In the genomic region with DNA sequence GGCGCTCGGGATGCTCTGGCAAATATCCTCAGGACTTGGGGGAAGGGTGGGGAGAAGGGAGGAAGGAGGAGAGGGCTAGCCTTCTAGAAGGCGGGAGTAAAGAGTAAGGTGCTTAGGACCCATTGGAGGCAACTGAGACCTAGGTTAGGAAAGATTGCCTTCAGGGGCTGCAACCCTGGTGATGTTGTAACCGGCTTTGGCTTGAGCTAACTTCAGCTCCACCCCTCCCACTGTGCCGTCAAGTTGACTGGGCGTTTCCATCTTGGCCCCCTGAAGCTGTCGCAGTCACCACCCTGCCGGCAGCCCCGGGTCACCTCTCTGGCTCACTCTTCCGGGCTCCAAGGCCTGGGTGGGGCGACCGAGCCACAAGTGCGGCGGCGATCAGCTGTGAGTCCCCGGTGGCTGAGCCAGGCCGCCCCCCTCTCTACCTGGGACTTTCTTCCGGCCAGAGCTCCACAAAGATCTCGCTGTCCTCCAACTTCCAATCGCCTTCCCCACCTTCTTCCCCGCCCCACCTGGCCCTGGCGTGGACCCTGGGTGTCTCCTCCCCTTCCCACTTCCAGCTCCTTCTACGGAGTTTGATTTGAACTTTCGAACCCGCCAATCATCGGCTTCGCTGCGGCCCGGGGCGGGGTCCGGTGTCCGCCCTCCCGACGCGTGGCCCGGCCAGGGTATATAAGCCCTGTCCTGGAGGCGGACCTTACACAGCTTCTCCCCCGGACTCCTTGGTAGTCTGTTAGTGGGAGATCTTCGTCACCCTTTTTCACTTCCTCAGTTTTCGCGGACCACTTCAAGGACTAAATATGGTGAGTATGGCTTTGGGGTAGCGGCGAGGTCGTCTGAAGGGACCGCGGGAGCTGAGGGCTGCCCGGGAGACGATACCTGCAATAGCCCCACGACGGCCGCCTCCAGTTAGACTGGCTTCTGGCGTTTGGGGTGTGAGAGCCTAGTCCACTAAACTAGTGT, we compare ENCODE assay signal across 8 mouse cellular contexts. TPM values are rescaled to one million over a fixed set of nuclear protein-coding genes. Genes with fewer than 3 reads are reported as not detected.
DNase-seq lines count a peak whose midpoint lies in the region; ATAC-seq and TF ChIP-seq lines count a peak whose summit lies in the region.

Gene Tuba1c, plus strand, starts transcription at position 273 of the 966 bp plus-strand sequence.

- in situ Hi-C loops in ES-E14 (cut with MboI; ENCODE audit: low sequenced_read_pairs in 2 of 2, unreplicated experiment in 2 of 2): no loop called here

- H3K36me3 ChIP-seq in ES-E14 (ENCODE audit: control insufficient read depth, insufficient read depth, low read length, poor library complexity, severe bottlenecking): peaks cover 14% of the 10 kb centered on the region
- H3K36me3 ChIP-seq in forebrain, postnatal 0 days (ENCODE audit: insufficient read depth): no peaks in the 10 kb centered on the region
- no peaks in the 10 kb centered on the region for H3K36me3 ChIP-seq in hindbrain, embryonic 13.5 days
- peaks cover 4% of the 10 kb centered on the region; the same call in 1 of the 2 replicates for H3K36me3 ChIP-seq in macrophage (ENCODE audit: inconsistent target)

- ATAC-seq in forebrain, postnatal 0 days: peak; percentile 55
- peak; percentile 68 for ATAC-seq in hindbrain, embryonic 13.5 days (ENCODE audit: low FRiP score)
- ATAC-seq in cerebellum, adult (ENCODE audit: insufficient number of reproducible peaks, low FRiP score, low TSS enrichment): no peak

- H3K4me2 ChIP-seq in forebrain, postnatal 0 days (ENCODE audit: low read depth): peak within 1 kb of the TSS; percentile 57
- peak within 1 kb of the TSS; percentile 70 for H3K4me2 ChIP-seq in hindbrain, embryonic 13.5 days

- no peaks in the 10 kb centered on the region; a peak in 1 of 4 replicates for H3K4me1 ChIP-seq in ES-E14 (ENCODE audit: control insufficient read depth in 2 of 2, insufficient read depth in 2 of 2, low read length in 2 of 2, poor library complexity in 1 of 2)
- peaks cover 23% of the 10 kb centered on the region for H3K4me1 ChIP-seq in bone marrow macrophage, adult 2 months (ENCODE audit: control insufficient read depth, insufficient read depth, low read length)
- H3K4me1 ChIP-seq in forebrain, postnatal 0 days (ENCODE audit: insufficient read depth): no peaks in the 10 kb centered on the region
- H3K4me1 ChIP-seq in hindbrain, embryonic 13.5 days (replicated peaks): peaks cover 27% of the 10 kb centered on the region

- H3K27ac ChIP-seq in ES-E14 (ENCODE audit: insufficient read depth, low read depth, low read length, poor library complexity, severe bottlenecking): peak within 1 kb of the TSS; percentile 96
- peak within 1 kb of the TSS; percentile 92 for H3K27ac ChIP-seq in bone marrow macrophage, adult 2 months (ENCODE audit: insufficient read depth, low read depth, low read length)
- no peak within 1 kb of the TSS for H3K27ac ChIP-seq in forebrain, postnatal 0 days (ENCODE audit: low read depth, low read length)
- H3K27ac ChIP-seq in hindbrain, embryonic 13.5 days: peak within 1 kb of the TSS; percentile 35; the same call in 1 of the 2 replicates
- H3K27ac ChIP-seq in macrophage: peak within 1 kb of the TSS; percentile 98

- 0 out of 2 replicates have a peak, but pooled peaks have one; percentile 10 for TF ChIP-seq POLR2A in bone marrow macrophage, adult 2 months (IDR thresholded peaks at IDR 0.05; ENCODE audit: borderline replicate concordance, low read depth, low read length)

- DNase-seq in ES-E14 (ENCODE audit: low read depth, low spot score): peak; percentile 97
- DNase-seq in forebrain, postnatal 0 days: peak; percentile 27
- no peak for DNase-seq in layer of hippocampus, postnatal 36 days
- DNase-seq in right cerebral cortex, postnatal 4 days: peak; percentile 30

- peak within 1 kb of the TSS; percentile 94 for H3K4me3 ChIP-seq in ES-E14 (ENCODE audit: insufficient read depth in 1 of 2, low read depth in 1 of 2, low read length in 2 of 2, poor library complexity in 1 of 2, severe bottlenecking in 1 of 2)
- peak within 1 kb of the TSS; percentile 89 for H3K4me3 ChIP-seq in bone marrow macrophage, adult 2 months (ENCODE audit: insufficient read depth, low read length)
- H3K4me3 ChIP-seq in forebrain, postnatal 0 days (ENCODE audit: low read depth, low read length): peak within 1 kb of the TSS; percentile 32
- H3K4me3 ChIP-seq in hindbrain, embryonic 13.5 days: peak within 1 kb of the TSS; percentile 42
- peak within 1 kb of the TSS; percentile 98 for H3K4me3 ChIP-seq in macrophage (ENCODE audit: inconsistent target)

- H3K9me3 ChIP-seq in ES-E14 (ENCODE audit: control insufficient read depth, insufficient read depth, low read depth, low read length): no peaks in the 10 kb centered on the region
- no peaks in the 10 kb centered on the region for H3K9me3 ChIP-seq in forebrain, postnatal 0 days (ENCODE audit: low read length)
- H3K9me3 ChIP-seq in hindbrain, embryonic 13.5 days: no peaks in the 10 kb centered on the region

- no peaks in the 10 kb centered on the region; the same call in 1 of the 2 replicates for H3K27me3 ChIP-seq in forebrain, postnatal 0 days (ENCODE audit: insufficient read depth, low read length)
- H3K27me3 ChIP-seq in hindbrain, embryonic 13.5 days: peaks cover 27% of the 10 kb centered on the region

- H3K79me2 ChIP-seq in macrophage (ENCODE audit: inconsistent target): peaks cover 42% of the 10 kb centered on the region

- peak within 1 kb of the TSS; percentile 95 for H3K9ac ChIP-seq in ES-E14 (ENCODE audit: insufficient read depth, low read depth, low read length, poor library complexity, severe bottlenecking)
- no peak within 1 kb of the TSS for H3K9ac ChIP-seq in forebrain, postnatal 0 days
- peak within 1 kb of the TSS; percentile 56 for H3K9ac ChIP-seq in hindbrain, embryonic 13.5 days

- under 1% methylated on average over 52 of the region's 52 CpGs for WGBS in forebrain, postnatal 0 days
- under 1% methylated on average over 52 of the region's 52 CpGs for WGBS in hindbrain, embryonic 13.5 days
- under 1% methylated on average over 52 of the region's 52 CpGs for WGBS in macrophage (ENCODE audit: missing documents)

- no peak for TF ChIP-seq CTCF in bone marrow macrophage, adult 2 months (IDR thresholded peaks at IDR 0.05; ENCODE audit: low read depth, low read length)
- no peak for TF ChIP-seq CTCF in forebrain, postnatal 0 days (IDR thresholded peaks at IDR 0.05; ENCODE audit: low read depth)

TF ChIP-seq in ES-E14, 5 proteins besides CTCF, POLR2A, EP300 and RAD21:
- TF ChIP-seq ZNF384 (IDR thresholded peaks at IDR 0.05; ENCODE audit: low read depth, low read length) (no peak), ZC3H11A (IDR thresholded peaks at IDR 0.05; ENCODE audit: borderline replicate concordance, low read depth, low read length) (no peak), HCFC1 (IDR thresholded peaks at IDR 0.05; ENCODE audit: borderline replicate concordance, insufficient read depth, low read length) (no peak), MAFK (IDR thresholded peaks at IDR 0.05; ENCODE audit: insufficient read depth, low read depth, low read length) (no peak), CHD2 (IDR thresholded peaks at IDR 0.05; ENCODE audit: low read depth, low read length) (no peak)

RNA-seq across cellular contexts. Expression of gene Tuba1c, which starts in this region (rescaled TPM):
- total RNA-seq in ES-E14 (2012; rRNA removed): 335 and 424 TPM in 2 replicates
- 134 and 173 TPM in 2 replicates for polyA plus RNA-seq in bone marrow macrophage, adult 2 months (2012; ENCODE audit: insufficient read depth, insufficient read length, missing spikeins)
- 22.1 and 24.9 TPM in 2 replicates for total RNA-seq in forebrain, postnatal 0 days (2014; rRNA removed)
- polyA plus RNA-seq in forebrain, postnatal 0 days (2015; fragmentation: Nextera tagmentation; extraction: Ambion mirVana): 16.4 and 18.8 TPM in 2 replicates
- polyA plus RNA-seq in hindbrain, embryonic 13.5 days (2015; fragmentation: Nextera tagmentation; extraction: Ambion mirVana): 28.1 and 28.2 TPM in 2 replicates
- 10 to 100 TPM; 56.8 to 66.3 TPM for total RNA-seq in layer of hippocampus, postnatal 36 days (2021)
- total RNA-seq in macrophage (2018; cell fraction: chromatin; rRNA removed): 100 to 1,000 TPM in 10 of 26 experiments, 10 to 100 TPM in 16; 29.8 to 187 (median 71.5) TPM
- total RNA-seq in macrophage (2018; cell fraction: cytosol; rRNA removed): 100 to 1,000 TPM; 160 to 470 (median 218) TPM
- 100 to 1,000 TPM in 18 of 26 experiments, 10 to 100 TPM in 8; 64.8 to 241 (median 115) TPM for total RNA-seq in macrophage (2018; cell fraction: nucleus; rRNA removed)
- 112 to 385 TPM (median 315 TPM) in 3 replicates for polyA plus RNA-seq in macrophage (2018)

Comparison
In these comparisons a context has a peak if more than half of its experiments do, and no peak if none do; other contexts are left out.
1. DNase-seq: peak in ES-E14 (single experiment), forebrain, postnatal 0 days (single experiment) and right cerebral cortex, postnatal 4 days (single experiment); none in layer of hippocampus, postnatal 36 days (0 of 2).
2. H3K4me3 ChIP-seq: peak in every context shown above with its lines; median percentile 98 in macrophage; 94 in ES-E14; 89 in bone marrow macrophage, adult 2 months; 42 in hindbrain, embryonic 13.5 days; 32 in forebrain, postnatal 0 days.